Mouse (Mus musculus): Measurements from ENCODE around the gene Slc9a3r2.
"Not testable (repeated sequence)": the region's sequence is repeated elsewhere in the genome, so short reads cannot be mapped to it uniquely, and the experiment has no call there.

The Slc9a3r2 gene

GRCm38 (mm10) chr17:24667416-24667815 is 17.3 kb upstream of the Slc9a3r2 start:
- DNase-seq (ENCODE audit: low read depth, low spot score): peak; percentile 93

- not testable (repeated sequence) for DNase-seq (ENCODE audit: low read depth, low spot score)
Observed at GRCm38 (mm10) chr17:24667011-24667410, 16.9 kb upstream of the Slc9a3r2 start.

GRCm38 (mm10) chr17:24658017-24658758 is 8.1 kb upstream of the Slc9a3r2 start, which contains the start of gene Npw:
Gene Npw (minus strand): TSS chr17:24658457.
- peak; percentile 46 for DNase-seq (ENCODE audit: low read depth, low spot score)

GRCm38 (mm10) chr17:24654969-24655368 is 4.8 kb upstream of the Slc9a3r2 start:
- no peak for DNase-seq (ENCODE audit: low read depth, low spot score)

- DNase-seq (ENCODE audit: low read depth, low spot score): peak; percentile 65
Observed at GRCm38 (mm10) chr17:24653967-24654710, 4.0 kb upstream of the Slc9a3r2 start.

GRCm38 (mm10) chr17:24651835-24652234 is 1.7 kb upstream of the Slc9a3r2 start:
- DNase-seq (ENCODE audit: low read depth, low spot score): no peak

- DNase-seq (ENCODE audit: low read depth, low spot score): no peak
Observed at GRCm38 (mm10) chr17:24650766-24651165, 639 bp upstream of the Slc9a3r2 start.

- peak; percentile 33 for DNase-seq (ENCODE audit: low read depth, low spot score)
Observed at GRCm38 (mm10) chr17:24649581-24650069, 502 bp downstream of the Slc9a3r2 start.

- DNase-seq (ENCODE audit: low read depth, low spot score): no peak
Observed at GRCm38 (mm10) chr17:24648731-24649377, 1.3 kb downstream of the Slc9a3r2 start.

GRCm38 (mm10) chr17:24647493-24647892 is 2.6 kb downstream of the Slc9a3r2 start:
- no peak for DNase-seq (ENCODE audit: low read depth, low spot score)

- peak; percentile 68 for DNase-seq (ENCODE audit: low read depth, low spot score)
Observed at GRCm38 (mm10) chr17:24646381-24646780, 3.7 kb downstream of the Slc9a3r2 start.

GRCm38 (mm10) chr17:24645916-24646315 is 4.2 kb downstream of the Slc9a3r2 start:
- no peak for DNase-seq (ENCODE audit: low read depth, low spot score)

GRCm38 (mm10) chr17:24644875-24645721 is 5.0 kb downstream of the Slc9a3r2 start:
- DNase-seq (ENCODE audit: low read depth, low spot score): no peak

- peak; percentile 59 for DNase-seq (ENCODE audit: low read depth, low spot score)
Observed at GRCm38 (mm10) chr17:24644030-24644715, 6.0 kb downstream of the Slc9a3r2 start.

- DNase-seq (ENCODE audit: low read depth, low spot score): no peak
Observed at GRCm38 (mm10) chr17:24642791-24643343, 7.3 kb downstream of the Slc9a3r2 start.

GRCm38 (mm10) chr17:24641944-24642343 is 8.2 kb downstream of the Slc9a3r2 start:
- no peak for DNase-seq (ENCODE audit: low read depth, low spot score)

GRCm38 (mm10) chr17:24640581-24640980 is 9.5 kb downstream of the Slc9a3r2 start:
- peak; percentile 63 for DNase-seq (ENCODE audit: low read depth, low spot score)

- no peak for DNase-seq (ENCODE audit: low read depth, low spot score)
Observed at GRCm38 (mm10) chr17:24640119-24640518, 10.0 kb downstream of the Slc9a3r2 start.

GRCm38 (mm10) chr17:24639571-24639988 is 10.5 kb downstream of the Slc9a3r2 start:
- peak; percentile 34 for DNase-seq (ENCODE audit: low read depth, low spot score)

GRCm38 (mm10) chr17:24638840-24639239 is 11.3 kb downstream of the Slc9a3r2 start:
- no peak for DNase-seq (ENCODE audit: low read depth, low spot score)
